Comparison of ENCODE assay signal across 13 mouse cellular contexts in the genomic region with DNA sequence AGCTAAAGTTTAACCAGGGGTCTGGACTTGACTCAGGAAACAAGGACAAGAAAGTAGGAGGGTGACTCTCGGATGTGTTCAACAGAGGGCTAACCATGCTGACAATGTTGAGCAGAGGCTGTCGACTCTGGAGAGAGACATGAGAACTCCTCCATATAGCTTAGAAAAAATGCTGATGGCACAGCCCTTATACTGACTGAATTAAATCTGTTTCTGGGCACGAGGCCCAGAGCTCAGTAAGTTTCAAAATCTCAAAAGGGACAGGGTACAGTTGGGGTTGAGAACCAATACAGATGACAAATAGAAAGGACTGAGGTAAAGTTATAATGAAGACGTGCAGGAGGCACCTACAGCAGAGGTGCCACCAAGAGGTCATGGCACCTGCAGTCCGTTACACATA.
"Had no signal": no experiment of that assay in that cellular context is flagged by ENCODE, and none has a peak within 500 bp of the region (broad histone marks: within the 10 kb centered on the region; RNA-seq: fewer than 3 reads in every experiment).

No protein-coding gene starts in this region.

- H3K9me3 ChIP-seq: midbrain, embryonic 10.5 days; midbrain, embryonic 12.5 days; neural tube, embryonic 12.5 days had no signal

- H3K9ac ChIP-seq: lung, embryonic 14.5 days; midbrain, embryonic 12.5 days; neural tube, embryonic 12.5 days had no signal

- H3K36me3 ChIP-seq: midbrain, embryonic 10.5 days; midbrain, embryonic 12.5 days; neural tube, embryonic 12.5 days had no signal

- DNase-seq: lung, adult 18-20 months; lung, embryonic 14.5 days; lung, postnatal 10 days; lung, postnatal 4 days; midbrain, embryonic 14.5 days; right cerebral cortex, postnatal 14 days; thymus, adult 18-20 months; thymus, postnatal 14 days; thymus, postnatal 36 days had no signal

- H3K4me2 ChIP-seq: lung, embryonic 14.5 days; midbrain, embryonic 12.5 days; neural tube, embryonic 12.5 days had no signal

- ATAC-seq: midbrain, embryonic 16.5 days had no signal

- H3K27me3 ChIP-seq: neural tube, embryonic 12.5 days had no signal

- H3K4me3 ChIP-seq: midbrain, embryonic 10.5 days; midbrain, embryonic 12.5 days; neural tube, embryonic 12.5 days had no signal

- H3K27ac ChIP-seq: midbrain, embryonic 10.5 days; midbrain, embryonic 12.5 days; neural tube, embryonic 12.5 days had no signal
